Mouse (Mus musculus) erythroblast, adult 5-6 weeks (primary cell): ENCODE data around the gene Akap1. TPM values are rescaled to one million over a fixed set of nuclear protein-coding genes. Genes with fewer than 3 reads are reported as not detected.
"Not testable (repeated sequence)": the region's sequence is repeated elsewhere in the genome, so short reads cannot be mapped to it uniquely, and the experiment has no call there.

Experiments
- ATAC-seq: replicated peaks from 2 replicates; pipeline ENCODE4 v1.8.0; 2016; ENCODE audit warnings: moderate number of reproducible peaks, mild to moderate bottlenecking, moderate TSS enrichment, inconsistent platforms; ENCODE audit not compliant: poor library complexity, low FRiP score, severe bottlenecking
- total RNA-seq, 2 experiments: library from RNA; stranded (forward) in 1 of 2; stranded (reverse) in 1 of 2; fragments of 150-400 nt in 1 of 2; fragments of 200-764, 138-1000 nt in 1 of 2; gene quantifications; 2 replicates each; pipeline versions ENCODE4 v1.2.3 to v1.2.4; 2015 to 2017; ENCODE audit warnings: low replicate concordance in 2 of 2

Akap1 gene
- total RNA-seq (2015; ENCODE audit: low replicate concordance) (1.0 and 3.7 TPM in 2 replicates), total RNA-seq (2017; ENCODE audit: low replicate concordance) (0.98 and 3.7 TPM in 2 replicates)

GRCm38 (mm10) chr11:88864458-88865197, at the start of gene Akap1:
Akap1 (minus strand) TSS chr11:88864586.
- peak; percentile 81 for ATAC-seq

DNA sequence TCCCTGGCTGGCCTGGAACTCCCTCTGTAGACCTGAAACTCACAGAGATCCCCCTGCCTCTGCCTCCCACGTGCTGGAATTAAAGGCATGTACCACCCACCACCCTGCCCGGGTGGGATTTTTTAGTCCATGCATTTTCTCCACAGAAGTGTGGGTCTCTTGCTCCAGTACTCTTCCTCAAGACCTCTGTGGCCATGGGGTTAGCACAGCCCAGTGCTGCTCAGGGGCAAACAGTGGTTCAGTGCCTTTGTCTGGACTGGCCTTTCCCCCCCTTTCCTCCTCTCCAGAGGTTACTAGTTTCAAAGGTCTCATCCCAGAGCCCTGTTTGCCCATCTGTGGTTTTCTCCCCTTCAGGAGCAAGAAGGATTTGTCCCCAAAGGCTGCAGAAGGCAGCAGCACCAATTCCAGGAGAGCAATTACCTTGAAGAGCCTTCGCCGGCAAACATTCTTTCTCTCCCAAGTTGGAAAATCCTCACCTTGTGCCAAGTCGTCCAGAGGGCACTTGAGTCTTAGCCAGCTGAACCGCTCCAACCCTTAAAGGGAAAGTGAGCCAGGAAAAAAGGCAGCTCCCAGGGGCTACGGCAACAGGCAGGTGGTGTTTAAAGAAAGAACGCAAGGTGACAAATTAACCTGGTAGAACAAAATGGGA, 45.1 kb upstream of the Akap1 start:
- ATAC-seq: no peak

- no peak for ATAC-seq
These were observed 44.3 kb upstream of the Akap1 start for GRCm38 (mm10) chr11:88908557-88909211.

DNA sequence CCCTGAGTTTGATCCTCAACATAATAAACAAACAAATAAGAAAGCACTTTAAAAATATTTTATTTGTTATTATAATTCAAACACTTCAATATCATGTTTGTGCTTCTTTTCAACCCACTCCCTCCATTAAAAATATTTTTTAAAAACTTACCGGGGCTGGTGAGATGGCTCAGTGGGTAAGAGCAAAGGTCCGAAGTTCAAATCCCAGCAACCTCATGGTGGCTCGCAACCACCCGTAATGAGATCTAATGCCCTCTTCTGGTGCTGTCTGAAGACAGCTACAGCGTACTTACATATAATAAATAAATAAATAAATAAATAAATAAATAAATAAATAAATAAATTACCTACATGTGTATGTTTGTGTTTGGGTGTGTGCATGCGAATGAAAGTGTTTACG, 43.5 kb upstream of the Akap1 start:
- ATAC-seq: no peak

DNA sequence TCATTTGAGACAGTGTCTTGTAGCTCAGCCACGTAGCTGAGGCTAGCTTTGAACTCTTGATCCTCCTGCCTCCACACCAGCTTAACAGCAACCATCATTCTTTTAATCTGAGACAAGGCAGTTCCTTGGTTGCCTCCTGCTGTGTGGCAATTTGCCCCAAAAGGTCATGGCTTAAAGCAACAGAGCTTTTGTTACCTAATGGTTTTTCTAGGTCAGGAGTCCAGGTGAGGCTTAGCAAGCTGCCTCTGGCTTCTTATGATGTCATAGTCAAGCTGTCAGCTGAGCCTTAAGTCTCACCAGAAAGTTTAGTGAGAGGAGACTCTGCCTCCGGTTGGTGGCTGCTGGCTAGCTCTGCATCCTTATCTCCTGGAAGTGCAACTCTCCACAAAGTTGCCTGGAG, 41.2 kb upstream of the Akap1 start:
- ATAC-seq: no peak

- ATAC-seq: no peak
These were observed 39.7 kb upstream of the Akap1 start for GRCm38 (mm10) chr11:88904080-88904479.

DNA sequence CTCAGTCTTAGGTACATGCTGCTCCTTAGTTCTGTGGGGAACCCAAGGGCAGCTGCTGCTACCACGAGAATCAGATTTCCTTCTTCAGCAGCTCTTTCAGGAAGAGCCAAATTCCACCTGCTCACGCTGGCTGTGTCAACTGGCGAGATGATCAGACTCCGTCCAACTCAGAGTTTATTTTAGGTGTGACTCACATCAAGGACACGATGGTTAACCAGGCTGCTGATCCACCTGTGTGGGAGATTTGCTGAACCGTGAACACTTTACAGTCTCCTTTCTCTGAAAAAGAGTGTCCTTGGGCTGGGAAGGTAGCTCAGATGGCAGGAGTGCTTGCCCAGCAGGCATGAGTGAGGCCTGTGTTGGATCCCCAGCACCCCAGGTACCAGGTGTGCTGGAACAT, 38.4 kb upstream of the Akap1 start:
- ATAC-seq: no peak

DNA sequence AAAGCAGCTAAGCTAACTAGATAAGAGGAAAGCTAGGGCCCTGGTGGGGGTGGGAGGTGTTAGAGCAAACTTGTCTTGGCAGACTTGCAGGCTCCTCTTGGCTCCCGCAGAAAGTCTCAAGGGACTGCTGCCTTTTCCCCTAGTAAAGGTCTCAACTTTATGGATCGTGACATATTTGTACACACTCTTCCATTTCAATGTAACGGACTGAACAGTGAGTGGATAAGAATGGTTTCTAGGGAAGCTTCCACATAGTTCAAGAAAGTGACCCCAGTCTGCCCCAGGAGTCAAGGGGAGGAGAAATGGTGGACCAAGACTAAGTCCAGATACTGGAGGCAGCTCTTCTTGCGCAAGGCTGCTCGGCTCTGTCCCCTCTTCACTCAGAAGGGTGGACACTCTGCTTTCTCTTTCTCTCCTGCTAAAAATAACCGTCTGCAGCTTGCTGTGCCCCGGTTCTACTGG, 37.0 kb upstream of the Akap1 start:
- no peak for ATAC-seq

DNA sequence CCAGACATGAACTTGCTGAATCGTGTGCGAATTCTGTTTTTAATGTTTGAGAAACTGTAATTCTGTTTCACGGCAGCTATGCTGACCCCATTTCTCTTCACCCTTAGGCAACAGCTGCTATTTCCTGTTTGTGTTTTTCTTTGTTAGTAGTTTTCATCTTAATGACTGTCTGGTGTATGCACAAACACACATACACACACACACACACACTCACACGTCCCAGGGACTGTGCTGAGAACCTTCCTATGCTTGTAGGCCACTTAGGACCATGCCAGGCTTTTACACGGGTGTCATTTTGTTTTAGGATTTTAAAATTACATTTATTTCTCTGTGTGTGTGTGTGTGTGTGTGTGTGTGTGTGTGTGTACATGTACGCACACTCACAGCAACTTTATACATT, 35.2 kb upstream of the Akap1 start:
- no peak for ATAC-seq

GRCm38 (mm10) chr11:88898380-88898763, 34.0 kb upstream of the Akap1 start:
- ATAC-seq: no peak

GRCm38 (mm10) chr11:88897624-88898379, 33.4 kb upstream of the Akap1 start:
- ATAC-seq: no peak

DNA sequence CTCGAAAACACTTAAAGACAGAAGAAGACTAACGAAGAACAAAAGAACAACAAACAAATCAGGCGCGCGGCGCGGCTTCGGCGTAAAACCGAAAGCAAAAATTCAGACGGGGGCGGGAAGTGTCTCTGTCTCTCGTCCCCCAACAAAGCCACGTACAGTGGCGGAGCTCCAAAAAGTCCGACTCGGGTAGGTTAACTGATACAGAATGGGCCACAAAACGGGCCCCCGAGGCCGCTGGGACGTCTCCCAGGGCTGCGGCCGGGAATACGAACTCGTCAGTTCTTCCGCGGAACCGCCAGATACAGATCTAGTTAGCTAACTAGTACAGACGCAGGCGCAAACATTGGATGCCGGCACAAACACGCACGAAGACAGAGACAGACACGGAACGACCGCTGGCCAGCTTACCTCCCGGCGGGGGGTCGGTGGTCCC, 31.4 kb upstream of the Akap1 start:
- ATAC-seq: not testable (repeated sequence)

GRCm38 (mm10) chr11:88895235-88895634, 30.8 kb upstream of the Akap1 start:
- ATAC-seq: not testable (repeated sequence)

DNA sequence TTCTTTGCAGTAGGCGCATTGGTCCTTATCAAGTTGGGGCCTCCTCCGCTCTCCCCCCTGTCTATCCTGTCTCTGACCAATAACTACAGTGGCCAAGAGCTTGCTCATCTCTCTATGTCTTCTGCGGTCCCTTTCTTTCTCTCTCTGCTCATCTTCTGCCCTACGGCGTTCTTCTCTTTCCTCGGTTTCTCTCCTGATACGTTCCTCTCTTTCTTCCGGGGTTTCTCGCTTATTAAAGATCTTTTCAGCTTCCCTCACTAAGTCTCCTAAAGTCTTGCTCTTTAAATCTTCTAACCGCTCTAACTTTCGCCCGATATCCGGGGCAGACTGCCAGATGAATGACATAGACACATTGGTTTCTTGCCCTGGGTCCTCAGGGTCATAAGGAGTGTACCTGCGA, 29.9 kb upstream of the Akap1 start:
- ATAC-seq: not testable (repeated sequence)

- ATAC-seq: not testable (repeated sequence)
These were observed 29.1 kb upstream of the Akap1 start for GRCm38 (mm10) chr11:88893501-88893900.

DNA sequence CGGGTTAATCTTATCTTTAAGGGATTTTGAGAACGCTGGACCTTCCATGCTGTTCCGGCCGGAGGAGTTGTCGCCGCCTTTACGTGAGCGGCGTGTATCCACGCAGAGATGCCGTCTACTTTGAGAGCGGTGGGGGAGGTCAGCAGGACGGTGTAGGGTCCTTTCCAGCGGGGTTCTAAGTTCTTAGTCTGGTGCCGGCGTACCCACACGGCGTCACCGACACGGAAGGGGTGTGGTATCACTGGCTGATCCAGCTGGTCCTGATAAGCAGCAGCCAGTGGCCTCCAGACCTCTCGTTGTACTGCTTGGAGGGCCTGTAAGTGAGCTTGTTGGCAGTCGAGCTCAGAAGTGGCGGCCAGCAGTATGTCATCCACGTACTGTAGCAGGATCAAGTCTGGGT, 28.4 kb upstream of the Akap1 start:
- ATAC-seq: not testable (repeated sequence)

DNA sequence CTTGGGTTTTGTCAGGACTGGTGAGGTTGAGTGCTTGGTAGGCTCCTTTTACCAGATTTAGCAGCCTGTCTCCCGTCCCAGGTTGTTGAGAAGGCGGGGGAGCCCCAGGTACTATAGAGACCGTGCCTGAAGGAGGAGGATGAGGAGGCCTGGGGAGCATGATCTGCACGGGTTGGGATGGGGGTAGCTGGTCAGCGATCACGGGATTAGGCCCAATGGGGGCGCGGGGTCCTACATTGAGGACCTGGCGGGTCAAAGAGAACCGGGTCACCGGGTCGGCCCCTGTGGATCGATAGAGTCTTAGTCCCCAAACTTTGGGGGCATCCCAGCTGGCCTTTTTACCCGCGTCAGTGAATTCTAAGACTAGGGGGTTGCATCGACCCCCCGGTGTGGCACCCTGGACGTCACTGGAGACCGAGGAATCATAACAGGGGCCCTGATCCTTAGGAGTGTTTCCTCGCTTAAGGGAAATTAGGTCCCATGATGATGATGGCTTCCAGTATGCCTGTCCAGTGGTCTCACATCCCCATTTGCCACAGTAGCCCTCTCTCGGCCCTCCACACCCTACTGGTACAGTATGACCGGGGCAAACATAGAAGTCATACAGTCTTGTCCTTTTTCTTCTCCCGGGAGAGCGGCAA, 27.7 kb upstream of the Akap1 start:
- not testable (repeated sequence) for ATAC-seq

- ATAC-seq: not testable (repeated sequence)
These were observed 27.1 kb upstream of the Akap1 start for GRCm38 (mm10) chr11:88891446-88891845.

GRCm38 (mm10) chr11:88890904-88891303, 26.5 kb upstream of the Akap1 start:
- not testable (repeated sequence) for ATAC-seq
